Mouse (Mus musculus) lung, embryonic 16.5 days (tissue): ENCODE results near the gene Dag1. TPM values are rescaled to one million over a fixed set of nuclear protein-coding genes. Genes with fewer than 3 reads are reported as not detected.

ENCODE experiments used
- ATAC-seq: fragments of 200-750 bp; cut with Nextera tagmentation; 2 replicates; pipeline ENCODE4 v1.8.0; 2017; ENCODE audit warnings: low read depth, mild to moderate bottlenecking, moderate library complexity
- H3K27ac ChIP-seq: fragments of 300-500 bp; sonication (generic); 2 replicates; pipeline ENCODE4 v1.5.1; 2014; ENCODE audit warnings: mild to moderate bottlenecking, control low read depth, low read length
- H3K27me3 ChIP-seq: fragments of 300-500 bp; sonication (generic); 2 replicates; pipeline ENCODE4 v1.6.1; 2014; ENCODE audit warnings: low read depth, low read length, mixed read lengths; ENCODE audit not compliant: control insufficient read depth, insufficient read depth
- H3K36me3 ChIP-seq: fragments of 300-500 bp; sonication (generic); 2 replicates; pipeline ENCODE4 v1.6.1; 2014; ENCODE audit warnings: low read length; ENCODE audit not compliant: control insufficient read depth, insufficient read depth
- H3K4me1 ChIP-seq: fragments of 300-500 bp; sonication (generic); replicated peaks from 2 replicates; pipeline ENCODE4 v1.6.1; 2014; ENCODE audit warnings: low read length, mixed read lengths; ENCODE audit not compliant: control insufficient read depth, insufficient read depth
- H3K4me2 ChIP-seq: fragments of 300-500 bp; sonication (generic); 2 replicates; pipeline ENCODE4 v1.6.1; 2014; ENCODE audit warnings: low read depth, low read length, control low read depth
- H3K4me3 ChIP-seq: fragments of 300-500 bp; sonication (generic); 2 replicates; pipeline ENCODE4 v1.5.1; 2014; ENCODE audit warnings: mild to moderate bottlenecking, low read length, control low read depth
- H3K9ac ChIP-seq: fragments of 300-500 bp; sonication (generic); 2 replicates; pipeline ENCODE4 v1.6.1; 2014; ENCODE audit warnings: low read length, control low read depth
- H3K9me3 ChIP-seq: fragments of 300-500 bp; sonication (generic); 2 replicates; pipeline ENCODE4 v1.6.1; 2016; ENCODE audit warnings: low read length; ENCODE audit not compliant: control insufficient read depth
- WGBS: fragments of 180-500 bp; shearing (Covaris S2); extraction: QIAGEN DNeasy Blood & Tissue Kit; methylation state at CpG from one replicate; pipeline ENCODE4 v1.1.7; 2014; 5-methylcytosine and 5-hydroxymethylcytosine counted together
- polyA plus RNA-seq: library from polyadenylated mRNA; unstranded; fragments of >200 nt; fragmentation: Nextera tagmentation; extraction: Ambion mirVana; gene quantifications from 2 replicates; pipeline ENCODE4 v1.2.1, GENCODE M21; 2015

Dag1 gene
- polyA plus RNA-seq, 1 experiment from 2014 or later, result 141 TPM

GRCm38 (mm10) chr9:108163646-108164284, 100.0 kb downstream of the Dag1 start:
- Histone ChIP-seq H3K9me3 (no peaks in the 10 kb centered on the region), H3K27me3 (no peaks in the 10 kb centered on the region), H3K27ac (no peak overlapping the region), H3K9ac (no peak overlapping the region), H3K4me1 (no peaks in the 10 kb centered on the region), H3K4me2 (no peak overlapping the region), H3K36me3 (no peaks in the 10 kb centered on the region), H3K4me3 (no peak overlapping the region)
- ATAC-seq, result no peak
- 82% methylated on average over 16 of the region's 16 CpGs for WGBS

- ATAC-seq, result no peak
- no peaks in the 10 kb centered on the region for H3K4me1 ChIP-seq
- no peak overlapping the region for H3K27ac ChIP-seq
- no peaks in the 10 kb centered on the region for H3K9me3 ChIP-seq
- no peaks in the 10 kb centered on the region for H3K36me3 ChIP-seq
- no peak overlapping the region for H3K4me3 ChIP-seq
- 41% methylated on average over 7 of the region's 7 CpGs for WGBS
- no peak overlapping the region for H3K9ac ChIP-seq
- H3K4me2 ChIP-seq, result no peak overlapping the region
- H3K27me3 ChIP-seq, result no peaks in the 10 kb centered on the region
Observed at GRCm38 (mm10) chr9:108157891-108158290, 105.9 kb downstream of the Dag1 start.

GRCm38 (mm10) chr9:108157451-108157850, 106.3 kb downstream of the Dag1 start:
- no peak overlapping the region for H3K9ac ChIP-seq
- H3K4me2 ChIP-seq, result no peak overlapping the region
- H3K27me3 ChIP-seq, result no peaks in the 10 kb centered on the region
- H3K27ac ChIP-seq, result no peak overlapping the region
- no peak overlapping the region for H3K4me3 ChIP-seq
- H3K36me3 ChIP-seq, result no peaks in the 10 kb centered on the region
- no peaks in the 10 kb centered on the region for H3K4me1 ChIP-seq
- H3K9me3 ChIP-seq, result no peaks in the 10 kb centered on the region
- no peak for ATAC-seq
- WGBS, result 72% methylated on average over 6 of the region's 6 CpGs

- ATAC-seq, result no peak
- Histone ChIP-seq H3K36me3 (no peaks in the 10 kb centered on the region), H3K27ac (no peak overlapping the region), H3K4me3 (no peak overlapping the region), H3K9me3 (no peaks in the 10 kb centered on the region), H3K27me3 (no peaks in the 10 kb centered on the region), H3K9ac (no peak overlapping the region), H3K4me2 (no peak overlapping the region), H3K4me1 (no peaks in the 10 kb centered on the region)
- 79% methylated on average over 5 of the region's 5 CpGs for WGBS
Observed at GRCm38 (mm10) chr9:108156786-108157185, 107.0 kb downstream of the Dag1 start.

- 84% methylated on average over 12 of the region's 12 CpGs for WGBS
- Histone ChIP-seq H3K4me2 (no peak overlapping the region), H3K4me1 (no peaks in the 10 kb centered on the region), H3K4me3 (no peak overlapping the region), H3K27me3 (no peaks in the 10 kb centered on the region), H3K9ac (no peak overlapping the region), H3K9me3 (no peaks in the 10 kb centered on the region), H3K27ac (no peak overlapping the region), H3K36me3 (no peaks in the 10 kb centered on the region)
- ATAC-seq, result no peak
Observed at GRCm38 (mm10) chr9:108154814-108155213, 108.9 kb downstream of the Dag1 start.

Other genes starting within 250 kb of the Dag1 start
- gene Gmppb, start 214.7 kb downstream of the Dag1 start, polyA plus RNA-seq, result 25.6 and 26.5 TPM in 2 replicates
- 2.5 and 3.0 TPM in 2 replicates for gene Amigo3, start 210.8 kb downstream of the Dag1 start, polyA plus RNA-seq
- 0.41 and 1.2 TPM in 2 replicates for gene Mst1, start 183.5 kb downstream of the Dag1 start, polyA plus RNA-seq
- gene Rnf123, start 180.6 kb downstream of the Dag1 start, polyA plus RNA-seq, result 24.9 and 27.1 TPM in 2 replicates
- 53.1 and 59.9 TPM in 2 replicates for gene Apeh, start 169.4 kb downstream of the Dag1 start, polyA plus RNA-seq
- gene Bsn, start 73.6 kb downstream of the Dag1 start, polyA plus RNA-seq, result 0.26 and 0.30 TPM in 2 replicates
- gene Nicn1, start 26.5 kb upstream of the Dag1 start, polyA plus RNA-seq, result 36.8 and 41.6 TPM in 2 replicates
- 19.1 and 21.9 TPM in 2 replicates for gene Amt, start 32.9 kb upstream of the Dag1 start, polyA plus RNA-seq
- 531 and 556 TPM in 2 replicates for gene Rhoa, start 42.2 kb upstream of the Dag1 start, polyA plus RNA-seq
- 38.0 and 41.8 TPM in 2 replicates for gene Tcta, start 42.2 kb upstream of the Dag1 start, polyA plus RNA-seq
- gene Gpx1, start 74.9 kb upstream of the Dag1 start, polyA plus RNA-seq, result 649 and 714 TPM in 2 replicates
- 89.9 and 93.6 TPM in 2 replicates for gene Usp4, start 83.9 kb upstream of the Dag1 start, polyA plus RNA-seq
- 0.41 and 0.64 TPM in 2 replicates for gene 1700102P08Rik, start 128.8 kb upstream of the Dag1 start, polyA plus RNA-seq
- 1.7 and 2.6 TPM in 2 replicates for gene Ccdc36, start 164.5 kb upstream of the Dag1 start, polyA plus RNA-seq
- not detected in 2 replicates for gene BC048562, start 172.5 kb upstream of the Dag1 start, polyA plus RNA-seq
- gene Ccdc71, start 196.6 kb upstream of the Dag1 start, polyA plus RNA-seq, result 50.7 and 58.0 TPM in 2 replicates
- 76.6 and 89.7 TPM in 2 replicates for gene Klhdc8b, start 197.6 kb upstream of the Dag1 start, polyA plus RNA-seq
- gene Lamb2, start 215.8 kb upstream of the Dag1 start, polyA plus RNA-seq, result 86.0 and 95.5 TPM in 2 replicates
- gene Usp19, start 226.6 kb upstream of the Dag1 start, polyA plus RNA-seq, result 59.1 and 61.0 TPM in 2 replicates
- gene Qars, start 243.7 kb upstream of the Dag1 start, polyA plus RNA-seq, result 97.4 and 107 TPM in 2 replicates